Mouse (Mus musculus) adrenal gland (tissue): ENCODE measurements around the gene Lrmda.

Experiments used
- intact Hi-C: fragments of 180-260 bp; cut with DNase I; formaldehyde crosslinking; loops from one replicate; pipeline ENCODE4 v1.15.1; 2025

Lrmda gene

GRCm38 (mm10) chr14:22995184-22995935 lies 975.8 kb downstream of the Lrmda start:
- intact Hi-C loops, result no loop called here

- intact Hi-C loops, result no loop called here
Measured at GRCm38 (mm10) chr14:22998906-22999305, 979.4 kb downstream of the Lrmda start.

GRCm38 (mm10) chr14:23011989-23012388 lies 992.5 kb downstream of the Lrmda start:
- intact Hi-C loops, result no loop called here

GRCm38 (mm10) chr14:23014747-23015286 lies 995.3 kb downstream of the Lrmda start:
- intact Hi-C loops, result no loop called here

- intact Hi-C loops, result no loop called here
Measured at GRCm38 (mm10) chr14:23015321-23016067, 996.0 kb downstream of the Lrmda start.

GRCm38 (mm10) chr14:23016068-23016611 lies 996.6 kb downstream of the Lrmda start:
- intact Hi-C loops, result no loop called here

- intact Hi-C loops, result loop anchor here (10.0 kb wide), 1 partner anchor 364 kb away; no protein-coding TSS in a partner anchor
Measured at GRCm38 (mm10) chr14:23041002-23041401, 1021.5 kb downstream of the Lrmda start.

- intact Hi-C loops, result loop anchor here (5.0 to 10.0 kb wide), 3 partner anchors 238 to 463 kb away; no protein-coding TSS in a partner anchor
Measured at GRCm38 (mm10) chr14:23045322-23045721, 1025.8 kb downstream of the Lrmda start.

- intact Hi-C loops, result loop anchor here (2.0 to 10.0 kb wide), 4 partner anchors 239 to 1078 kb away; no protein-coding TSS in a partner anchor
Measured at GRCm38 (mm10) chr14:23046330-23046729, 1026.8 kb downstream of the Lrmda start.

GRCm38 (mm10) chr14:23051441-23051840 lies 1031.9 kb downstream of the Lrmda start:
- intact Hi-C loops, result no loop called here

- intact Hi-C loops, result no loop called here
Measured at GRCm38 (mm10) chr14:23052833-23053592, 1033.5 kb downstream of the Lrmda start.

GRCm38 (mm10) chr14:23057228-23057976 lies 1037.9 kb downstream of the Lrmda start:
- intact Hi-C loops, result no loop called here

GRCm38 (mm10) chr14:23057987-23058386 lies 1038.5 kb downstream of the Lrmda start:
- intact Hi-C loops, result no loop called here

- intact Hi-C loops, result no loop called here
Measured at GRCm38 (mm10) chr14:23078719-23079118, 1059.2 kb downstream of the Lrmda start.

- intact Hi-C loops, result no loop called here
Measured at GRCm38 (mm10) chr14:23084241-23084773, 1064.8 kb downstream of the Lrmda start.

- intact Hi-C loops, result no loop called here
Measured at GRCm38 (mm10) chr14:23084797-23085196, 1065.3 kb downstream of the Lrmda start.

GRCm38 (mm10) chr14:23093306-23093705 lies 1073.8 kb downstream of the Lrmda start:
- intact Hi-C loops, result no loop called here

- intact Hi-C loops, result no loop called here
Measured at GRCm38 (mm10) chr14:23094546-23095157, 1075.1 kb downstream of the Lrmda start.
